In genomic region chr11:110399240-110400150, GRCm38 (mm10) we compare ENCODE assay signal across 8 mouse cellular contexts. TPM values are rescaled to one million over a fixed set of nuclear protein-coding genes. Genes with fewer than 3 reads are reported as not detected.
DNase-seq lines count a peak whose midpoint lies in the region; ATAC-seq and TF ChIP-seq lines count a peak whose summit lies in the region.

No protein-coding gene starts in this region.

- H3K27me3 ChIP-seq in heart, embryonic 13.5 days (replicated peaks): 0 out of 2 replicates have a peak, but pooled peaks cover 8% of the 10 kb centered on the region
- H3K27me3 ChIP-seq in ES-Bruce4 (ENCODE audit: control insufficient read depth, insufficient read depth, low read length, poor library complexity, severe bottlenecking): no peaks in the 10 kb centered on the region

- no peak for ATAC-seq in heart, embryonic 13.5 days (ENCODE audit: extremely low read depth, insufficient number of reproducible peaks, low FRiP score, low TSS enrichment)
- peak; percentile 46 for ATAC-seq in megakaryocyte, adult 5-6 weeks (ENCODE audit: poor library complexity, severe bottlenecking)

- 13% methylated on average over 15 of the region's 15 CpGs for WGBS in heart, embryonic 13.5 days

- peak overlapping the region; percentile 50; the same call in 1 of the 2 replicates for H3K27ac ChIP-seq in heart, embryonic 13.5 days (replicated peaks)
- H3K27ac ChIP-seq in ES-Bruce4 (ENCODE audit: insufficient read depth, low read length): no peak overlapping the region

- peak overlapping the region; percentile 73 for H3K4me2 ChIP-seq in heart, embryonic 13.5 days

- TF ChIP-seq CTCF in ES-Bruce4 (IDR thresholded peaks at IDR 0.05; ENCODE audit: low read depth, low read length): no peak

- intact Hi-C loops in heart, postnatal 36 days (cut with DNase I): loop anchor here (1.0 to 5.0 kb wide), 3 partner anchors 48 to 84 kb away; partner anchors contain the start of gene Abca5

- H3K4me3 ChIP-seq in heart, embryonic 13.5 days: peak overlapping the region; percentile 63
- H3K4me3 ChIP-seq in ES-Bruce4 (ENCODE audit: low read depth, low read length): peak overlapping the region; percentile 93

- no peak for TF ChIP-seq EP300 in ES-Bruce4 (IDR thresholded peaks at IDR 0.05; ENCODE audit: insufficient read depth, low read depth, low read length)

- no peaks in the 10 kb centered on the region for H3K9me3 ChIP-seq in heart, embryonic 13.5 days
- H3K9me3 ChIP-seq in ES-Bruce4 (replicated peaks; ENCODE audit: control insufficient read depth, insufficient read depth, low read length, poor library complexity, severe bottlenecking): no peaks in the 10 kb centered on the region

- TF ChIP-seq POLR2A in ES-Bruce4 (IDR thresholded peaks at IDR 0.05; ENCODE audit: insufficient read depth, low read length): no peak

- no peak for DNase-seq in heart, postnatal 36 days
- peak; percentile 54 for DNase-seq in gonadal fat pad, adult 2 months (ENCODE audit: low read depth)
- DNase-seq in frontal cortex, postnatal 25 days (ENCODE audit: low spot score in 2 of 2): no peak
- no peak for DNase-seq in right cerebral cortex, postnatal 25 days
- no peak for DNase-seq in cerebellum, postnatal 4 days (ENCODE audit: low spot score in 2 of 2)

- no peaks in the 10 kb centered on the region for H3K36me3 ChIP-seq in heart, embryonic 13.5 days
- H3K36me3 ChIP-seq in ES-Bruce4 (ENCODE audit: control insufficient read depth, insufficient read depth, low read length, poor library complexity, severe bottlenecking): no peaks in the 10 kb centered on the region

- H3K4me1 ChIP-seq in heart, embryonic 13.5 days: peaks cover 38% of the 10 kb centered on the region
- H3K4me1 ChIP-seq in ES-Bruce4 (ENCODE audit: control insufficient read depth, insufficient read depth, low read length): peaks cover 5% of the 10 kb centered on the region

- peak overlapping the region; percentile 76 for H3K9ac ChIP-seq in heart, embryonic 13.5 days
- no peak overlapping the region for H3K9ac ChIP-seq in ES-Bruce4 (ENCODE audit: low read depth, poor library complexity, severe bottlenecking)

RNA-seq across cellular contexts. Expression of gene Map2k6, which starts 0.6 kb away (rescaled TPM):
- 13.6 and 14.4 TPM in 2 replicates for polyA plus RNA-seq in heart, embryonic 13.5 days (2015; fragmentation: Nextera tagmentation; extraction: Ambion mirVana)
- 1 to 10 TPM; 4.7 to 5.5 TPM for total RNA-seq in heart, postnatal 36 days (2021)
- polyA plus RNA-seq in ES-Bruce4 (2011; ENCODE audit: insufficient read depth, insufficient read length, low read depth, missing spikeins): 8.8 and 10.1 TPM in 2 replicates
- polyA plus RNA-seq in gonadal fat pad, adult 2 months (2012; rRNA removed): 2.8 and 2.9 TPM in 2 replicates
- total RNA-seq in megakaryocyte, adult 5-6 weeks (2015): 10.3 and 12.6 TPM in 2 replicates
- total RNA-seq in megakaryocyte, adult 5-6 weeks (2017): 14.8 and 16.0 TPM in 2 replicates
